Mouse (Mus musculus): ENCODE measurements around the gene 1700028K03Rik.

GRCm38 (mm10) chr5:107548444-107548843 lies 13.9 kb downstream of the 1700028K03Rik start:
- TF ChIP-seq POLR2A (IDR thresholded peaks at IDR 0.05; ENCODE audit: low read depth, low read length) (no peak), CTCF (IDR thresholded peaks at IDR 0.05; ENCODE audit: extremely low read depth, insufficient read length, insufficient replicate concordance, low read depth, low read length) (no peak)

Measured in small intestine, adult 2 months (tissue).